Mouse (Mus musculus): ENCODE measurements around the gene Radil. TPM values are rescaled to one million over a fixed set of nuclear protein-coding genes. Genes with fewer than 3 reads are reported as not detected.

Gene Radil
- polyA plus RNA-seq, 1 experiment from 2014 or later = 0.55 TPM

DNA sequence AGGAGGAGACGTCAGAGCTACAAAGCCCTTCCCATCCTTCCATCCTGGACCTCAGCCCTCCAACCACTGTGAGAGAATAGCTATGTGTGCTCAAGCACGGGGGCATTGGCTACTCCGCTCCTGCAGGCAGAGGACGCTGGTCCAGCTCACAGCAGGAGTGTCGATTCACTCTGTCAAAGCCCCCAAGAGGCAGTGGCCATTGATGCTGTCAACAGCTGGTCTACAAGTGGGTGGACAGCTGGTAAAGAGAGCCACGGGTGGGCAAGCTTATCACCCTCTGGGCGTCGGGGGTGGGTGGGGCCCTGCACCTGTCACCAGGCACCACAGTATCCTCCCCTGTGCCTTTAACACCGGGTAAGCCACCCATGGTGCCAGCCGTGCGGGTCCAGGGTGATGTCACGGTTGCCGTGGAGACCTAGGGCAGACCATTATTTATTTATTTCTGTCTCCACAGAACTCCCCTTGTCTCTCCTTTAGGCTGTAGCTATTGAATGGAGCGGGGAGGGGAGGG lies 32.8 kb upstream of the Radil start:
- no peaks in the 10 kb centered on the region for H3K4me1 ChIP-seq (replicated peaks; ENCODE audit: control insufficient read depth, insufficient read depth, low read length)
- no peaks in the 10 kb centered on the region for H3K27me3 ChIP-seq (replicated peaks; ENCODE audit: control insufficient read depth, insufficient read depth, low read length)
- no peak overlapping the region for H3K4me3 ChIP-seq (ENCODE audit: low read depth, low read length)
- H3K9ac ChIP-seq (ENCODE audit: low read depth, low read length) = no peak overlapping the region
- H3K4me2 ChIP-seq (replicated peaks; ENCODE audit: low read depth) = no peak overlapping the region
- WGBS = 55% methylated on average over 14 of the region's 14 CpGs
- no peak for ATAC-seq
- H3K27ac ChIP-seq (ENCODE audit: low read depth, low read length) = no peak overlapping the region
- H3K9me3 ChIP-seq (ENCODE audit: control insufficient read depth) = no peaks in the 10 kb centered on the region
- H3K36me3 ChIP-seq (ENCODE audit: control insufficient read depth, insufficient read depth) = no peaks in the 10 kb centered on the region
- no peak for TF ChIP-seq CTCF (IDR thresholded peaks at IDR 0.05; ENCODE audit: low read depth)

DNA sequence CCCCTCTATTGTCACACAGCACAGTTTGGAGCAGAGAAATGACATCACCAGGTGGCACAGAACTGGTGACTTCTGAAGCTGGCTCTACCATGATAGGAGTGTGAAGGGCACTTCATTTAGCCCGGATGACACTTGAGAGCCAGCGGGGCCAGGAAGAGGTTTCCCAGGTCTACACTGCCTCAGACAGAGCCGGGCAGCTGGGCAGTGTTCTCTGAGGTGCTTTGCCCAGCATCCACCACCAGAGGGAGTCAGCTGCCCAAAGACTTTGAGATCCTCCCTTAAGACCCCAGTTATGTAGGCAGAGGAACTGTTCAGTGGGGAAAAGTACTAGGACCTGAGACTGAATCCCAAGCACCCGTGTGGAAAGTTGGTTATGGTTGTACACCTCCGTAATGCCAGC lies 30.6 kb upstream of the Radil start:
- no peak overlapping the region for H3K4me3 ChIP-seq (ENCODE audit: low read depth, low read length)
- H3K9me3 ChIP-seq (ENCODE audit: control insufficient read depth) = no peaks in the 10 kb centered on the region
- H3K9ac ChIP-seq (ENCODE audit: low read depth, low read length) = no peak overlapping the region
- H3K4me1 ChIP-seq (replicated peaks; ENCODE audit: control insufficient read depth, insufficient read depth, low read length) = no peaks in the 10 kb centered on the region
- 0 out of 2 replicates have a peak, but pooled peaks have one; percentile 4 for ATAC-seq
- peak; percentile 90 for TF ChIP-seq CTCF (IDR thresholded peaks at IDR 0.05; ENCODE audit: low read depth)
- no peak overlapping the region for H3K4me2 ChIP-seq (replicated peaks; ENCODE audit: low read depth)
- H3K27ac ChIP-seq (ENCODE audit: low read depth, low read length) = no peak overlapping the region
- WGBS = 13% methylated on average over 5 of the region's 5 CpGs
- H3K27me3 ChIP-seq (replicated peaks; ENCODE audit: control insufficient read depth, insufficient read depth, low read length) = no peaks in the 10 kb centered on the region
- no peaks in the 10 kb centered on the region for H3K36me3 ChIP-seq (ENCODE audit: control insufficient read depth, insufficient read depth)

GRCm38 (mm10) chr5:142578192-142578591 lies 27.3 kb upstream of the Radil start:
- H3K27me3 ChIP-seq (replicated peaks; ENCODE audit: control insufficient read depth, insufficient read depth, low read length) = no peaks in the 10 kb centered on the region
- no peaks in the 10 kb centered on the region for H3K9me3 ChIP-seq (ENCODE audit: control insufficient read depth)
- H3K4me2 ChIP-seq (replicated peaks; ENCODE audit: low read depth) = no peak overlapping the region
- 89% methylated on average over 10 of the region's 10 CpGs for WGBS
- no peak overlapping the region for H3K9ac ChIP-seq (ENCODE audit: low read depth, low read length)
- no peak for ATAC-seq
- H3K4me1 ChIP-seq (replicated peaks; ENCODE audit: control insufficient read depth, insufficient read depth, low read length) = no peaks in the 10 kb centered on the region
- H3K36me3 ChIP-seq (ENCODE audit: control insufficient read depth, insufficient read depth) = no peaks in the 10 kb centered on the region
- H3K27ac ChIP-seq (ENCODE audit: low read depth, low read length) = no peak overlapping the region
- H3K4me3 ChIP-seq (ENCODE audit: low read depth, low read length) = no peak overlapping the region
- peak; percentile 26 for TF ChIP-seq CTCF (IDR thresholded peaks at IDR 0.05; ENCODE audit: low read depth)

DNA sequence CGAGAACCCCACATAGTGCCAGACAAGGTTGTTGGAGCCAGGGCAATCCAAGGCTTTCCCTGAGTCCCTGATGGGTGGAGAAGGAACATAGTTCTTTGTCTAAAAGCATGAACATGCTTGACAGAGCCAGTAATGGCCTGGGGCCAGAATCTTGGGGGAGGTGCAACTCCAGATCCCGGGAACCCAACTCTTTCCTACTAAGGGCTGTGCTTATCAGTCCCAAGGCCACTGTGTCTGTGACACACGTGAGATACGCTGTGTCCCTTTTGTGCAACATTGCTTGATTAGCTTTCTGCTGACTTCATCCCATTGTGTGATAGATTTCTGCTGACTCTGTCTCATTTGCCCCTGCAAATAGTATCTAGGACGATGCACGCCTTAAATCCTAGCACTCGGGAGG lies 25.9 kb upstream of the Radil start:
- Histone ChIP-seq H3K27me3 (replicated peaks; ENCODE audit: control insufficient read depth, insufficient read depth, low read length) (no peaks in the 10 kb centered on the region), H3K9me3 (ENCODE audit: control insufficient read depth) (no peaks in the 10 kb centered on the region), H3K36me3 (ENCODE audit: control insufficient read depth, insufficient read depth) (no peaks in the 10 kb centered on the region), H3K4me2 (replicated peaks; ENCODE audit: low read depth) (no peak overlapping the region), H3K9ac (ENCODE audit: low read depth, low read length) (no peak overlapping the region), H3K4me3 (ENCODE audit: low read depth, low read length) (no peak overlapping the region), H3K4me1 (replicated peaks; ENCODE audit: control insufficient read depth, insufficient read depth, low read length) (no peaks in the 10 kb centered on the region), H3K27ac (ENCODE audit: low read depth, low read length) (no peak overlapping the region)
- TF ChIP-seq CTCF (IDR thresholded peaks at IDR 0.05; ENCODE audit: low read depth) = no peak
- 52% methylated on average over 7 of the region's 7 CpGs for WGBS
- ATAC-seq = no peak

DNA sequence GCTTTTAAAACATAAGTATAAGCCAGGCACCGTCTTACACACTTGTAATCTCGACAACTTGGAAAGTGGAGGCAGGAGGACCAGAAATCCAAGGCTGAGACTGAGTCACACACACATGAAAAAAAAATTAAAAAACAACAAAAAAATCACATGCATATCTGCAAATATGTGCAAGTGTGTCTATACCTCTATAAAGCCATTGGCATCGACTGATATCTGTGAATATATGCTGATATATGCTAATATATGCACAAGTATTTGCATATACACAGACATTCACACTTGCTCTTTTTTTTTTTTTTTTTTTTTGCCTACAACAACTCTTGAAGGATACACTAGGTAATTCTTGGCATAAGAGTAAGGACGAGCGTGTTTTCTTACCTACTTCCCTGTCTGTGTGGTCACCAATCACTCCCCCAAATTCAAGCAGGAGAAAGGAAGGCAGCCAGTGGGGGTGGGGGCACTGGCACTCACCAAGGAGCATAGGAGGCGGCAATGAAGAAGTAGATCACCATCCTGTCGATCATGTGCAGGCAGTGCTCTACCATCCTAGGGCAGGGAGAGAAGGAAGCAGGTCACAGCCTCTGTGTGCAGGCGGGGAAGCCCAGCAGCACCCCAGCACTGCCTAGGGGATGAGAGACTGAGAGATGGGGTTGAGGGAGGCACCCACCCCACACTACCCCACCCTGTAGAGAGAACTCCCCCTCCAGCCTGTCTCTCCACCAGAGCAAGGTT lies 23.6 kb upstream of the Radil start:
- no peak for TF ChIP-seq CTCF (IDR thresholded peaks at IDR 0.05; ENCODE audit: low read depth)
- ATAC-seq = no peak
- Histone ChIP-seq H3K9me3 (ENCODE audit: control insufficient read depth) (no peaks in the 10 kb centered on the region), H3K4me1 (replicated peaks; ENCODE audit: control insufficient read depth, insufficient read depth, low read length) (no peaks in the 10 kb centered on the region), H3K4me2 (replicated peaks; ENCODE audit: low read depth) (no peak overlapping the region), H3K27me3 (replicated peaks; ENCODE audit: control insufficient read depth, insufficient read depth, low read length) (no peaks in the 10 kb centered on the region), H3K27ac (ENCODE audit: low read depth, low read length) (no peak overlapping the region), H3K4me3 (ENCODE audit: low read depth, low read length) (no peak overlapping the region), H3K9ac (ENCODE audit: low read depth, low read length) (no peak overlapping the region), H3K36me3 (ENCODE audit: control insufficient read depth, insufficient read depth) (no peaks in the 10 kb centered on the region)
- WGBS = 80% methylated on average over 8 of the region's 8 CpGs

- Histone ChIP-seq H3K27ac (ENCODE audit: low read depth, low read length) (no peak overlapping the region), H3K4me1 (replicated peaks; ENCODE audit: control insufficient read depth, insufficient read depth, low read length) (no peaks in the 10 kb centered on the region), H3K9me3 (ENCODE audit: control insufficient read depth) (no peaks in the 10 kb centered on the region), H3K9ac (ENCODE audit: low read depth, low read length) (no peak overlapping the region), H3K4me3 (ENCODE audit: low read depth, low read length) (no peak overlapping the region), H3K36me3 (ENCODE audit: control insufficient read depth, insufficient read depth) (no peaks in the 10 kb centered on the region), H3K27me3 (replicated peaks; ENCODE audit: control insufficient read depth, insufficient read depth, low read length) (no peaks in the 10 kb centered on the region), H3K4me2 (replicated peaks; ENCODE audit: low read depth) (no peak overlapping the region)
- no peak for TF ChIP-seq CTCF (IDR thresholded peaks at IDR 0.05; ENCODE audit: low read depth)
- WGBS = 95% methylated on average over 1 of the region's 1 CpGs
- no peak for ATAC-seq
These were observed 13.7 kb upstream of the Radil start for GRCm38 (mm10) chr5:142564606-142565005.
